Mouse (Mus musculus): Measurements from ENCODE around the gene Olfr288.

The Olfr288 gene

GRCm38 (mm10) chr15:98195442-98195841, at the start of gene Olfr288:
TSS of gene Olfr288 (minus strand) at chr15:98195542.
- DNase-seq (ENCODE audit: low read depth, low spot score), result no peak

GRCm38 (mm10) chr15:98235442-98235841, 40.1 kb upstream of the Olfr288 start:
- no peak for DNase-seq (ENCODE audit: low read depth, low spot score)

GRCm38 (mm10) chr15:98234350-98234749, 39.0 kb upstream of the Olfr288 start, which contains the start of gene Olfr286:
TSS of gene Olfr286 (minus strand) at chr15:98234450.
- DNase-seq (ENCODE audit: low read depth, low spot score), result no peak

- no peak for DNase-seq (ENCODE audit: low read depth, low spot score)
Measured at GRCm38 (mm10) chr15:98226096-98226495, 30.8 kb upstream of the Olfr288 start.

- no peak for DNase-seq (ENCODE audit: low read depth, low spot score)
Measured at GRCm38 (mm10) chr15:98225610-98226009, 30.3 kb upstream of the Olfr288 start.

GRCm38 (mm10) chr15:98222377-98222776, 27.0 kb upstream of the Olfr288 start:
- no peak for DNase-seq (ENCODE audit: low read depth, low spot score)

GRCm38 (mm10) chr15:98220877-98221276, 25.5 kb upstream of the Olfr288 start, which contains the start of the genes Gm44579 and Olfr287:
TSS of gene Gm44579 (minus strand) at chr15:98220977.
TSS of gene Olfr287 (minus strand) at chr15:98221056.
- no peak for DNase-seq (ENCODE audit: low read depth, low spot score)

- no peak for DNase-seq (ENCODE audit: low read depth, low spot score)
Measured at GRCm38 (mm10) chr15:98214130-98214529, 18.8 kb upstream of the Olfr288 start.

- DNase-seq (ENCODE audit: low read depth, low spot score), result no peak
Measured at GRCm38 (mm10) chr15:98213336-98213870, 18.1 kb upstream of the Olfr288 start.

GRCm38 (mm10) chr15:98209676-98210075, 14.3 kb upstream of the Olfr288 start:
- DNase-seq (ENCODE audit: low read depth, low spot score), result no peak

- no peak for DNase-seq (ENCODE audit: low read depth, low spot score)
Measured at GRCm38 (mm10) chr15:98184456-98184855, 10.9 kb downstream of the Olfr288 start.

- DNase-seq (ENCODE audit: low read depth, low spot score), result no peak
Measured at GRCm38 (mm10) chr15:98181856-98182570, 13.3 kb downstream of the Olfr288 start.

- DNase-seq (ENCODE audit: low read depth, low spot score), result peak; percentile 84
Measured at GRCm38 (mm10) chr15:98181132-98181711, 14.1 kb downstream of the Olfr288 start.

- DNase-seq (ENCODE audit: low read depth, low spot score), result no peak
Measured at GRCm38 (mm10) chr15:98180567-98181131, 14.7 kb downstream of the Olfr288 start.

GRCm38 (mm10) chr15:98177320-98177719, 18.0 kb downstream of the Olfr288 start:
- DNase-seq (ENCODE audit: low read depth, low spot score), result no peak

- no peak for DNase-seq (ENCODE audit: low read depth, low spot score)
Measured at GRCm38 (mm10) chr15:98173821-98174220, 21.5 kb downstream of the Olfr288 start.

GRCm38 (mm10) chr15:98172113-98172512, 23.2 kb downstream of the Olfr288 start:
- DNase-seq (ENCODE audit: low read depth, low spot score), result no peak

- DNase-seq (ENCODE audit: low read depth, low spot score), result no peak
Measured at GRCm38 (mm10) chr15:98170917-98171316, 24.4 kb downstream of the Olfr288 start.

- no peak for DNase-seq (ENCODE audit: low read depth, low spot score)
Measured at GRCm38 (mm10) chr15:98170365-98170764, 25.0 kb downstream of the Olfr288 start.

- DNase-seq (ENCODE audit: low read depth, low spot score), result no peak
Measured at GRCm38 (mm10) chr15:98168622-98169004, 26.7 kb downstream of the Olfr288 start.

- peak; percentile 83 for DNase-seq (ENCODE audit: low read depth, low spot score)
Measured at GRCm38 (mm10) chr15:98167645-98168621, 27.4 kb downstream of the Olfr288 start.

All from WW6 (cell line).